Comparison of ENCODE assay signal across 9 mouse cellular contexts in the genomic region with DNA sequence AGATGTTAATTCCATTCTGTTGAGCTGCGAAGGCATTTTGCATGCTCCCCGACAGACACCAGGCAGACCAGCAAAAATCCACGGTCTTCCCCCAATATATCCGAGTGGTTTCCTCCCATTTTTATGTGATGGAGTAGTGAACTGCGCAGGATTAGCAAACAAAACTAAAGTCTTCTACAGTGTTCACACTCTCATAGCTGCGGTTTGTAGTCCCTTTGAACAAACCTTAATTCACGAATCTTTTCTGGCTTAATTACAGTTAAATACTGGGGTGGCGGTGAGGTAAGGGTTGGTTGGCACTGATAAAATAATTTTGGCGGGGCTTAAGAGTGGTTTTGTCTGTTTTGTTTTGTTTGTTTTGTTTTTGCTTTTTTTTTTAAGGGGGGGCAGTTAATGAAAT. TPM values are rescaled to one million over a fixed set of nuclear protein-coding genes. Genes with fewer than 3 reads are reported as not detected.
DNase-seq lines count a peak whose midpoint lies in the region; ATAC-seq and TF ChIP-seq lines count a peak whose summit lies in the region.
"Had no signal": no experiment of that assay in that cellular context is flagged by ENCODE, and none has a peak within 500 bp of the region (broad histone marks: within the 10 kb centered on the region; RNA-seq: fewer than 3 reads in every experiment).

No protein-coding gene starts in this region.

- peaks cover 4% of the 10 kb centered on the region; the same call in 1 of the 2 replicates for H3K4me1 ChIP-seq in embryonic facial prominence, embryonic 11.5 days (ENCODE audit: control insufficient read depth, insufficient read depth, low read length)
- peaks cover 28% of the 10 kb centered on the region for H3K4me1 ChIP-seq in hindbrain, embryonic 13.5 days (replicated peaks)
- H3K4me1 ChIP-seq in midbrain, embryonic 15.5 days, result peaks cover 20% of the 10 kb centered on the region

- H3K9me3 ChIP-seq in embryonic facial prominence, embryonic 11.5 days (replicated peaks; ENCODE audit: control insufficient read depth, low read length), result no peaks in the 10 kb centered on the region
- no peaks in the 10 kb centered on the region for H3K9me3 ChIP-seq in hindbrain, embryonic 13.5 days
- no peaks in the 10 kb centered on the region for H3K9me3 ChIP-seq in midbrain, embryonic 15.5 days
- H3K9me3 ChIP-seq: heart, embryonic 12.5 days had no signal

- no peaks in the 10 kb centered on the region; the same call in 1 of the 2 replicates for H3K27me3 ChIP-seq in embryonic facial prominence, embryonic 11.5 days (ENCODE audit: control insufficient read depth, insufficient read depth, low read length)
- no peaks in the 10 kb centered on the region for H3K27me3 ChIP-seq in hindbrain, embryonic 13.5 days
- no peaks in the 10 kb centered on the region for H3K27me3 ChIP-seq in midbrain, embryonic 15.5 days (replicated peaks)
- H3K27me3 ChIP-seq: heart, embryonic 12.5 days had no signal

- no peak for ATAC-seq in embryonic facial prominence, embryonic 11.5 days (replicated peaks; ENCODE audit: insufficient number of reproducible peaks, low FRiP score, low TSS enrichment, low read depth)
- ATAC-seq in hindbrain, embryonic 13.5 days (ENCODE audit: low FRiP score), result no peak
- no peak for ATAC-seq in midbrain, embryonic 15.5 days (replicated peaks)

- H3K9ac ChIP-seq in embryonic facial prominence, embryonic 11.5 days (replicated peaks; ENCODE audit: low read length), result peak overlapping the region; percentile 44
- H3K9ac ChIP-seq in hindbrain, embryonic 13.5 days, result peak overlapping the region; percentile 64; the same call in 1 of the 2 replicates
- peak overlapping the region; percentile 38; the same call in 1 of the 2 replicates for H3K9ac ChIP-seq in midbrain, embryonic 15.5 days
- H3K9ac ChIP-seq: heart, embryonic 12.5 days had no signal

- no peak for DNase-seq in gastrocnemius, adult 2 months
- DNase-seq in gastrocnemius, adult 18-20 months (ENCODE audit: low spot score), result no peak
- no peak for DNase-seq in embryonic facial prominence, embryonic 11.5 days (ENCODE audit: low spot score)
- no peak for DNase-seq in ovary, postnatal 14 days (ENCODE audit: low spot score)
- DNase-seq in adrenal gland, adult 2 months, result no peak
- DNase-seq in right cerebral cortex, postnatal 36 days (ENCODE audit: low spot score in 2 of 2), result no peak

- no peak overlapping the region for H3K27ac ChIP-seq in gastrocnemius, adult 2 months
- no peak overlapping the region for H3K27ac ChIP-seq in embryonic facial prominence, embryonic 11.5 days (replicated peaks; ENCODE audit: low read depth, low read length)
- peak overlapping the region; percentile 76 for H3K27ac ChIP-seq in hindbrain, embryonic 13.5 days
- peak overlapping the region; percentile 60; the same call in 1 of the 2 replicates for H3K27ac ChIP-seq in midbrain, embryonic 15.5 days

- WGBS in embryonic facial prominence, embryonic 11.5 days, result 44% methylated on average over 9 of the region's 9 CpGs
- WGBS in hindbrain, embryonic 13.5 days, result 38% methylated on average over 9 of the region's 9 CpGs
- 18% methylated on average over 9 of the region's 9 CpGs for WGBS in midbrain, embryonic 15.5 days

- 0 out of 2 replicates have a peak, but pooled peaks cover 4% of the 10 kb centered on the region for H3K36me3 ChIP-seq in embryonic facial prominence, embryonic 11.5 days (replicated peaks; ENCODE audit: control insufficient read depth, insufficient read depth, low read depth, low read length)
- peaks cover 8% of the 10 kb centered on the region for H3K36me3 ChIP-seq in hindbrain, embryonic 13.5 days
- H3K36me3 ChIP-seq in midbrain, embryonic 15.5 days (replicated peaks), result no peaks in the 10 kb centered on the region
- H3K36me3 ChIP-seq: heart, embryonic 12.5 days had no signal

- peak overlapping the region; percentile 96 for H3K4me3 ChIP-seq in gastrocnemius, adult 2 months
- no peak overlapping the region for H3K4me3 ChIP-seq in embryonic facial prominence, embryonic 11.5 days (ENCODE audit: low read depth, low read length)
- peak overlapping the region; percentile 80 for H3K4me3 ChIP-seq in hindbrain, embryonic 13.5 days
- peak overlapping the region; percentile 85 for H3K4me3 ChIP-seq in midbrain, embryonic 15.5 days

- intact Hi-C loops in gastrocnemius, adult 2 months (cut with DNase I), result loop anchor here (1.0 to 10.0 kb wide), 4 partner anchors 821 to 1559 kb away; no protein-coding TSS in a partner anchor

- no peak for TF ChIP-seq CTCF in gastrocnemius, adult 2 months (IDR thresholded peaks at IDR 0.05)

- H3K4me2 ChIP-seq in embryonic facial prominence, embryonic 11.5 days (ENCODE audit: low read depth, low read length), result no peak overlapping the region; the same call in 1 of the 2 replicates
- peak overlapping the region; percentile 92 for H3K4me2 ChIP-seq in hindbrain, embryonic 13.5 days
- peak overlapping the region; percentile 90 for H3K4me2 ChIP-seq in midbrain, embryonic 15.5 days

RNA-seq across cellular contexts. Expression of gene Fat4, which starts 3.1 kb away (rescaled TPM):
- total RNA-seq in gastrocnemius, adult 2 months (2021), result 1 to 10 TPM; 2.0 to 3.6 TPM
- total RNA-seq in gastrocnemius, adult 18-20 months (2021), result 1 to 10 TPM; 1.4 to 1.9 TPM
- 14.0 and 14.8 TPM in 2 replicates for polyA plus RNA-seq in embryonic facial prominence, embryonic 11.5 days (2014; fragmentation: Nextera tagmentation; extraction: Ambion mirVana)
- polyA plus RNA-seq in hindbrain, embryonic 13.5 days (2015; fragmentation: Nextera tagmentation; extraction: Ambion mirVana), result 9.9 and 10.0 TPM in 2 replicates
- 8.2 and 9.2 TPM in 2 replicates for polyA plus RNA-seq in midbrain, embryonic 15.5 days (2015; fragmentation: Nextera tagmentation; extraction: Ambion mirVana)
- 10 to 100 TPM; 12.1 to 16.8 TPM for total RNA-seq in adrenal gland, adult 2 months (2021)
- 2.6 and 4.5 TPM in 2 replicates for polyA plus RNA-seq in adrenal gland, adult 2 months (2012; rRNA removed)

Comparison
In these comparisons a context has a peak if more than half of its experiments do, and no peak if none do; other contexts are left out.
1. H3K27ac ChIP-seq: peak in hindbrain, embryonic 13.5 days (single experiment) and midbrain, embryonic 15.5 days (single experiment); none in gastrocnemius, adult 2 months (single experiment) and embryonic facial prominence, embryonic 11.5 days (single experiment).
2. Peak in every context shown above with its lines, with median percentiles within 50 percentile points of each other: H3K9ac ChIP-seq.